Mouse (Mus musculus) erythroblast, embryonic 14.5 days (primary cell): Measurements from ENCODE around the gene Adamts10.

Experiments
- GATA1 ChIP-seq: IDR thresholded peaks from 2 replicates; pipeline ENCODE4 v1.6.1; 2012; ENCODE audit warnings: low read length, inconsistent platforms, mixed read lengths
- TAL1 ChIP-seq: IDR thresholded peaks from 3 replicates; pipeline ENCODE4 v1.6.1; 2012; ENCODE audit warnings: low read length, inconsistent platforms, mixed read lengths

DNA sequence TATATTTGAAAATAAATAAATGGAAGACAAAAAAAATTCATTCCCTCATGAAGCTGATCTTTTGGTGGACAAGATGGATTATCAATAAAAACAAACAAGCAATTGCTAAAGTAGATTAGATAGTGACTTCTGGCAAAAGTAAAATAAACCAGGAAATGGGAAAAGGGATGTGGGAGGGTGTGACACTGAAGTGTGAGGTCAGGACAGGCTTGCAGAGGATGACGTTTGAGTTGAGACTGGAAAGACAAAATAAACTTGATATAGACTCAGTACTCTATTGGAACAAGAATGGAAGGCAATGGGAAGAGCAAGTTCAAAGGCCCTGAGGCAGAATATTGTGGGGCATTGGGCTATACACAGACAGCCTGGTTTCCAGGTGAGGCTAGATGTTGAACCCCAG lies 3.6 kb upstream of the Adamts10 start:
- TF ChIP-seq GATA1 (no peak), TAL1 (no peak)
